Mouse (Mus musculus): ENCODE measurements at regions not wholly inside any gene's neighbourhood (a gene's known extent, or its start where the extent isn't known, plus 50 kb on each side); places are given as distances from the start of the nearest gene placed in this dataset.

GRCm38 (mm10) chr8:113083976-113084375 lies 514.1 kb downstream of the Cntnap4 start:
- Histone ChIP-seq H3K36me3 (no peaks in the 10 kb centered on the region), H3K9me3 (no peaks in the 10 kb centered on the region), H3K4me3 (replicated peaks) (no peak overlapping the region), H3K4me2 (replicated peaks) (no peak overlapping the region), H3K27ac (no peak overlapping the region), H3K4me1 (replicated peaks) (no peaks in the 10 kb centered on the region), H3K9ac (no peak overlapping the region), H3K27me3 (replicated peaks) (no peaks in the 10 kb centered on the region)
- no peak for ATAC-seq
- 83% methylated on average over 2 of the region's 2 CpGs for WGBS

GRCm38 (mm10) chr8:113087586-113087985 lies 517.7 kb downstream of the Cntnap4 start:
- no peaks in the 10 kb centered on the region for H3K9me3 ChIP-seq
- no peaks in the 10 kb centered on the region for H3K36me3 ChIP-seq
- no peak overlapping the region for H3K4me3 ChIP-seq (replicated peaks)
- no peak for ATAC-seq
- H3K4me2 ChIP-seq (replicated peaks), result no peak overlapping the region
- 88% methylated on average over 1 of the region's 1 CpGs for WGBS
- H3K27ac ChIP-seq, result no peak overlapping the region
- H3K27me3 ChIP-seq (replicated peaks), result no peaks in the 10 kb centered on the region
- H3K9ac ChIP-seq, result no peak overlapping the region
- H3K4me1 ChIP-seq (replicated peaks), result no peaks in the 10 kb centered on the region

GRCm38 (mm10) chr8:113111665-113112064 lies 523.7 kb upstream of the Mon1b start:
- 69% methylated on average over 6 of the region's 6 CpGs for WGBS
- no peak overlapping the region for H3K27ac ChIP-seq

GRCm38 (mm10) chr8:113114165-113114700 lies 521.2 kb upstream of the Mon1b start:
- Histone ChIP-seq H3K4me2 (replicated peaks) (no peak overlapping the region), H3K27me3 (replicated peaks) (no peaks in the 10 kb centered on the region), H3K9me3 (no peaks in the 10 kb centered on the region), H3K4me1 (replicated peaks) (no peaks in the 10 kb centered on the region), H3K36me3 (no peaks in the 10 kb centered on the region), H3K9ac (no peak overlapping the region), H3K27ac (no peak overlapping the region), H3K4me3 (replicated peaks) (no peak overlapping the region)
- 36% methylated on average over 3 of the region's 3 CpGs for WGBS
- ATAC-seq, result no peak

More at GRCm38 (mm10) chr8:113111665-113112064, 523.7 kb upstream of the Mon1b start:
- no peaks in the 10 kb centered on the region for H3K27me3 ChIP-seq (replicated peaks)
- H3K9ac ChIP-seq, result no peak overlapping the region
- ATAC-seq, result no peak
- no peak overlapping the region for H3K4me3 ChIP-seq (replicated peaks)
- H3K4me1 ChIP-seq (replicated peaks), result no peaks in the 10 kb centered on the region
- no peaks in the 10 kb centered on the region for H3K36me3 ChIP-seq
- no peaks in the 10 kb centered on the region for H3K9me3 ChIP-seq
- H3K4me2 ChIP-seq (replicated peaks), result no peak overlapping the region

GRCm38 (mm10) chr8:113117241-113117640 lies 518.1 kb upstream of the Mon1b start:
- Histone ChIP-seq H3K9ac (no peak overlapping the region), H3K27me3 (replicated peaks) (no peaks in the 10 kb centered on the region), H3K9me3 (no peaks in the 10 kb centered on the region), H3K36me3 (no peaks in the 10 kb centered on the region), H3K27ac (no peak overlapping the region), H3K4me3 (replicated peaks) (no peak overlapping the region), H3K4me1 (replicated peaks) (no peaks in the 10 kb centered on the region), H3K4me2 (replicated peaks) (no peak overlapping the region)
- ATAC-seq, result no peak
- WGBS, result 85% methylated on average over 9 of the region's 9 CpGs

GRCm38 (mm10) chr8:113125586-113125985 lies 509.8 kb upstream of the Mon1b start:
- 40% methylated on average over 6 of the region's 6 CpGs for WGBS
- H3K4me3 ChIP-seq (replicated peaks), result no peak overlapping the region
- ATAC-seq, result no peak
- H3K36me3 ChIP-seq, result no peaks in the 10 kb centered on the region
- H3K4me2 ChIP-seq (replicated peaks), result no peak overlapping the region
- no peak overlapping the region for H3K27ac ChIP-seq
- no peak overlapping the region for H3K9ac ChIP-seq
- no peaks in the 10 kb centered on the region for H3K27me3 ChIP-seq (replicated peaks)
- H3K4me1 ChIP-seq (replicated peaks), result no peaks in the 10 kb centered on the region
- no peaks in the 10 kb centered on the region for H3K9me3 ChIP-seq

- H3K4me2 ChIP-seq (replicated peaks), result no peak overlapping the region
- H3K4me1 ChIP-seq (replicated peaks), result no peaks in the 10 kb centered on the region
- H3K9ac ChIP-seq, result no peak overlapping the region
- H3K4me3 ChIP-seq (replicated peaks), result no peak overlapping the region
- H3K36me3 ChIP-seq, result no peaks in the 10 kb centered on the region
- H3K9me3 ChIP-seq, result no peaks in the 10 kb centered on the region
- ATAC-seq, result no peak
- no peak overlapping the region for H3K27ac ChIP-seq
- H3K27me3 ChIP-seq (replicated peaks), result no peaks in the 10 kb centered on the region
These were observed 498.0 kb upstream of the Mon1b start for GRCm38 (mm10) chr8:113137361-113137760.

GRCm38 (mm10) chr8:113140021-113140420 lies 495.4 kb upstream of the Mon1b start:
- Histone ChIP-seq H3K36me3 (no peaks in the 10 kb centered on the region), H3K27ac (no peak overlapping the region), H3K9me3 (no peaks in the 10 kb centered on the region), H3K4me1 (replicated peaks) (no peaks in the 10 kb centered on the region), H3K4me2 (replicated peaks) (no peak overlapping the region), H3K4me3 (replicated peaks) (no peak overlapping the region), H3K27me3 (replicated peaks) (no peaks in the 10 kb centered on the region), H3K9ac (no peak overlapping the region)
- WGBS, result 79% methylated on average over 1 of the region's 1 CpGs
- no peak for ATAC-seq

GRCm38 (mm10) chr8:113141131-113141530 lies 494.3 kb upstream of the Mon1b start:
- WGBS, result 93% methylated on average over 1 of the region's 1 CpGs
- H3K9me3 ChIP-seq, result no peaks in the 10 kb centered on the region
- no peak overlapping the region for H3K4me3 ChIP-seq (replicated peaks)
- no peak for ATAC-seq
- H3K27me3 ChIP-seq (replicated peaks), result no peaks in the 10 kb centered on the region
- no peak overlapping the region for H3K9ac ChIP-seq
- no peaks in the 10 kb centered on the region for H3K4me1 ChIP-seq (replicated peaks)
- H3K4me2 ChIP-seq (replicated peaks), result no peak overlapping the region
- no peaks in the 10 kb centered on the region for H3K36me3 ChIP-seq
- no peak overlapping the region for H3K27ac ChIP-seq

- Histone ChIP-seq H3K27ac (no peak overlapping the region), H3K36me3 (no peaks in the 10 kb centered on the region), H3K4me2 (replicated peaks) (no peak overlapping the region), H3K4me3 (replicated peaks) (no peak overlapping the region), H3K27me3 (replicated peaks) (no peaks in the 10 kb centered on the region), H3K9me3 (no peaks in the 10 kb centered on the region), H3K4me1 (replicated peaks) (no peaks in the 10 kb centered on the region), H3K9ac (no peak overlapping the region)
- WGBS, result 79% methylated on average over 1 of the region's 1 CpGs
- no peak for ATAC-seq
These were observed 458.8 kb upstream of the Mon1b start for GRCm38 (mm10) chr8:113176591-113176990.

GRCm38 (mm10) chr8:113183186-113183585 lies 452.2 kb upstream of the Mon1b start:
- H3K4me1 ChIP-seq (replicated peaks), result no peaks in the 10 kb centered on the region
- H3K9ac ChIP-seq, result no peak overlapping the region
- WGBS, result 24% methylated on average over 2 of the region's 2 CpGs
- no peak overlapping the region for H3K27ac ChIP-seq
- H3K4me2 ChIP-seq (replicated peaks), result no peak overlapping the region
- H3K4me3 ChIP-seq (replicated peaks), result no peak overlapping the region
- H3K9me3 ChIP-seq, result no peaks in the 10 kb centered on the region
- no peak for ATAC-seq
- no peaks in the 10 kb centered on the region for H3K27me3 ChIP-seq (replicated peaks)
- H3K36me3 ChIP-seq, result no peaks in the 10 kb centered on the region

- no peaks in the 10 kb centered on the region for H3K36me3 ChIP-seq
- no peaks in the 10 kb centered on the region for H3K27me3 ChIP-seq (replicated peaks)
- H3K27ac ChIP-seq, result no peak overlapping the region
- H3K9me3 ChIP-seq, result no peaks in the 10 kb centered on the region
- no peak overlapping the region for H3K4me3 ChIP-seq (replicated peaks)
- H3K9ac ChIP-seq, result no peak overlapping the region
- H3K4me1 ChIP-seq (replicated peaks), result no peaks in the 10 kb centered on the region
- H3K4me2 ChIP-seq (replicated peaks), result no peak overlapping the region
- 80% methylated on average over 1 of the region's 1 CpGs for WGBS
- ATAC-seq, result no peak
These were observed 444.9 kb upstream of the Mon1b start for GRCm38 (mm10) chr8:113190537-113190936.

GRCm38 (mm10) chr8:113191537-113191936 lies 443.9 kb upstream of the Mon1b start:
- Histone ChIP-seq H3K36me3 (no peaks in the 10 kb centered on the region), H3K9me3 (no peaks in the 10 kb centered on the region), H3K4me1 (replicated peaks) (no peaks in the 10 kb centered on the region), H3K27ac (no peak overlapping the region), H3K9ac (no peak overlapping the region), H3K27me3 (replicated peaks) (no peaks in the 10 kb centered on the region), H3K4me2 (replicated peaks) (no peak overlapping the region), H3K4me3 (replicated peaks) (no peak overlapping the region)
- ATAC-seq, result no peak
- WGBS, result 78% methylated on average over 3 of the region's 3 CpGs
